Mouse (Mus musculus) intestine, postnatal 0 days (tissue): ENCODE results near the gene Ablim1. TPM values are rescaled to one million over a fixed set of nuclear protein-coding genes. Genes with fewer than 3 reads are reported as not detected.
A peak's percentile ranks its signal among the peaks of the same experiment; 100 is the strongest.
"Not testable (repeated sequence)": the region's sequence is repeated elsewhere in the genome, so short reads cannot be mapped to it uniquely, and the experiment has no call there.

Experiments used
- ATAC-seq: fragments of 200-750 bp; cut with Nextera tagmentation; 2 replicates; pipeline ENCODE4 v1.8.0; 2017; ENCODE audit warnings: mild to moderate bottlenecking, moderate TSS enrichment, moderate library complexity
- H3K27ac ChIP-seq: fragments of 300-500 bp; sonication (generic); 2 replicates; pipeline ENCODE4 v1.5.1; 2014; ENCODE audit warnings: mild to moderate bottlenecking, low read depth, low read length, moderate library complexity
- H3K27me3 ChIP-seq: fragments of 300-500 bp; sonication (generic); replicated peaks from 2 replicates; pipeline ENCODE4 v1.6.1; 2014; ENCODE audit warnings: low read length, mixed read lengths; ENCODE audit not compliant: control insufficient read depth, insufficient read depth
- H3K36me3 ChIP-seq: fragments of 300-500 bp; sonication (generic); 2 replicates; pipeline ENCODE4 v1.6.1; 2014; ENCODE audit warnings: mild to moderate bottlenecking, moderate library complexity; ENCODE audit not compliant: control insufficient read depth, insufficient read depth
- H3K4me1 ChIP-seq: fragments of 300-500 bp; sonication (generic); replicated peaks from 2 replicates; pipeline ENCODE4 v1.6.1; 2014; ENCODE audit warnings: antibody characterized with exemption, low read length, mixed read lengths; ENCODE audit not compliant: control insufficient read depth, insufficient read depth
- H3K4me2 ChIP-seq: fragments of 300-500 bp; sonication (generic); replicated peaks from 2 replicates; pipeline ENCODE4 v1.6.1; 2014; ENCODE audit warnings: low read depth, mild to moderate bottlenecking, moderate library complexity
- H3K4me3 ChIP-seq: fragments of 300-500 bp; sonication (generic); 2 replicates; pipeline ENCODE4 v1.5.1; 2014; ENCODE audit warnings: low read depth, low read length
- H3K9ac ChIP-seq: fragments of 300-500 bp; sonication (generic); 2 replicates; pipeline ENCODE4 v1.6.1; 2014; ENCODE audit warnings: mild to moderate bottlenecking, low read depth, low read length
- H3K9me3 ChIP-seq: fragments of 300-500 bp; sonication (generic); 2 replicates; pipeline ENCODE4 v1.6.1; 2016; ENCODE audit warnings: mixed run types; ENCODE audit not compliant: control insufficient read depth
- CTCF ChIP-seq: sonication (generic); IDR thresholded peaks from 2 replicates; pipeline ENCODE4 v1.5.1; 2016; ENCODE audit warnings: low read depth, mild to moderate bottlenecking, control low read depth, antibody characterized with exemption, moderate library complexity
- WGBS: fragments of 180-500 bp; shearing (Covaris S2); extraction: QIAGEN DNeasy Blood & Tissue Kit; methylation state at CpG from one replicate; pipeline ENCODE4 v1.1.7; 2014; 5-methylcytosine and 5-hydroxymethylcytosine counted together
- polyA plus RNA-seq: library from polyadenylated mRNA; unstranded; fragments of >200 nt; fragmentation: Nextera tagmentation; extraction: Ambion mirVana; gene quantifications from 2 replicates; pipeline ENCODE4 v1.2.1, GENCODE M21; 2015

Ablim1 gene
- polyA plus RNA-seq, 1 experiment from 2014 or later: 24.4 TPM

- WGBS: 60% methylated on average over 7 of the region's 7 CpGs
- Histone ChIP-seq H3K4me2 (no peak overlapping the region), H3K36me3 (peaks cover 5% of the 10 kb centered on the region; the same call in 1 of the 2 replicates), H3K9me3 (no peaks in the 10 kb centered on the region), H3K4me1 (no peaks in the 10 kb centered on the region), H3K27me3 (no peaks in the 10 kb centered on the region), H3K4me3 (no peak overlapping the region), H3K9ac (no peak overlapping the region), H3K27ac (no peak overlapping the region)
- ATAC-seq: peak; percentile 47; the same call in 1 of the 2 replicates
- peak; percentile 87 for TF ChIP-seq CTCF
Observed at GRCm38 (mm10) chr19:57136228-57136627, 178.5 kb downstream of the Ablim1 start.

GRCm38 (mm10) chr19:57135654-57136053 lies 179.1 kb downstream of the Ablim1 start:
- H3K4me3 ChIP-seq, H3K9me3 ChIP-seq, H3K36me3 ChIP-seq, H3K9ac ChIP-seq, H3K4me1 ChIP-seq, H3K27ac ChIP-seq, H3K27me3 ChIP-seq, H3K4me2 ChIP-seq: not testable (repeated sequence)
- WGBS: 49% methylated on average over 6 of the region's 6 CpGs
- peak; percentile 50 for ATAC-seq

DNA sequence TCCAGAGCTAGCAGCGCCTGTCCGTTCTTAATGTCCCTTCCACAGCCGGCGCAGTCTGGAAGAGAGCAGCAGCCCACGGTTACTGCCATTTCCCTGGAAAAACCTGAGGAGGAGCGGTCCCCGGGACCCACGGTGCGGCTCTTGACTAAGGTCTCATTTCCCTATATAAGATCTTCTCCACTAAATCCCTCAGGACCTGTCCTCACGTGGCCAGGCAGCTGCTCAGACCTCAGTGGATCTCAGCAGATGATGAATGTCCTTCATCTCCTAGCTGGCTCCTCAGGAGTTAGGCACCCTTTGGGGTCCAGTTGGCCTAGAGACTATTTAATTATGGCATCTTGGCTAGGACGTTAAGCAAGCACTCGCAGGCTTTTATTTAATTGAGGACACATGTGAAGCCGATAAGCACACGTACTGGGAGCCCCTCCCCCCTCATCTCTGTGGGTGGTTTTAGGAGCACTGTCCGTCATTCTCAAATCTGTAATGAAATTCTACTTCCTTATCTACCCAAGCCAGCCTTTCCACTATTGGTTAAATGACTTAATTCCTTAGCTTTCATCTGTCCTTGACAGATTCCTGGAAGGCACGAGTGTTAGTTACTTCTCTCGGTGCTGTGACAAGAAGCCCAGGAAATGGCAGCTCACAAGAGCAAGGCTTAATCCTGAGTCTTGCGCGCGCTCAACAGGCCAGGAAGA lies 179.9 kb downstream of the Ablim1 start:
- Histone ChIP-seq H3K4me1 (no peaks in the 10 kb centered on the region; the same call in 1 of the 2 replicates), H3K4me3 (no peak overlapping the region), H3K9me3 (no peaks in the 10 kb centered on the region), H3K9ac (no peak overlapping the region), H3K4me2 (peak overlapping the region; percentile 46), H3K27me3 (no peaks in the 10 kb centered on the region), H3K36me3 (peaks cover 5% of the 10 kb centered on the region; the same call in 1 of the 2 replicates), H3K27ac (no peak overlapping the region)
- TF ChIP-seq CTCF: no peak
- no peak for ATAC-seq
- 51% methylated on average over 20 of the region's 20 CpGs for WGBS

- no peak for TF ChIP-seq CTCF
- WGBS: 89% methylated on average over 6 of the region's 6 CpGs
- peaks cover 5% of the 10 kb centered on the region; the same call in 1 of the 2 replicates for H3K36me3 ChIP-seq
- H3K9me3 ChIP-seq: no peaks in the 10 kb centered on the region
- no peak overlapping the region for H3K9ac ChIP-seq
- H3K4me3 ChIP-seq: no peak overlapping the region
- no peak for ATAC-seq
- H3K27ac ChIP-seq: no peak overlapping the region
- H3K4me1 ChIP-seq: no peaks in the 10 kb centered on the region; the same call in 1 of the 2 replicates
- no peak overlapping the region for H3K4me2 ChIP-seq
- H3K27me3 ChIP-seq: no peaks in the 10 kb centered on the region
Observed at GRCm38 (mm10) chr19:57132916-57133520, 181.7 kb downstream of the Ablim1 start.

- 45% methylated on average over 5 of the region's 5 CpGs for WGBS
- no peak overlapping the region for H3K27ac ChIP-seq
Observed at GRCm38 (mm10) chr19:57132281-57132680, 182.4 kb downstream of the Ablim1 start.

GRCm38 (mm10) chr19:57131366-57131765 lies 183.4 kb downstream of the Ablim1 start:
- no peak for TF ChIP-seq CTCF
- no peaks in the 10 kb centered on the region for H3K9me3 ChIP-seq
- no peak overlapping the region for H3K27ac ChIP-seq
- ATAC-seq: no peak
- no peak overlapping the region for H3K9ac ChIP-seq
- no peak overlapping the region for H3K4me2 ChIP-seq
- no peaks in the 10 kb centered on the region for H3K27me3 ChIP-seq
- 50% methylated on average over 4 of the region's 4 CpGs for WGBS
- H3K4me1 ChIP-seq: no peaks in the 10 kb centered on the region; the same call in 1 of the 2 replicates
- no peak overlapping the region for H3K4me3 ChIP-seq
- H3K36me3 ChIP-seq: peaks cover 5% of the 10 kb centered on the region; the same call in 1 of the 2 replicates

More at GRCm38 (mm10) chr19:57132281-57132680, 182.4 kb downstream of the Ablim1 start:
- Histone ChIP-seq H3K27me3 (no peaks in the 10 kb centered on the region), H3K4me1 (no peaks in the 10 kb centered on the region; the same call in 1 of the 2 replicates), H3K4me3 (no peak overlapping the region), H3K9me3 (no peaks in the 10 kb centered on the region), H3K36me3 (peaks cover 5% of the 10 kb centered on the region; the same call in 1 of the 2 replicates), H3K9ac (no peak overlapping the region), H3K4me2 (no peak overlapping the region)
- TF ChIP-seq CTCF: no peak
- ATAC-seq: no peak
